In the genomic region with DNA sequence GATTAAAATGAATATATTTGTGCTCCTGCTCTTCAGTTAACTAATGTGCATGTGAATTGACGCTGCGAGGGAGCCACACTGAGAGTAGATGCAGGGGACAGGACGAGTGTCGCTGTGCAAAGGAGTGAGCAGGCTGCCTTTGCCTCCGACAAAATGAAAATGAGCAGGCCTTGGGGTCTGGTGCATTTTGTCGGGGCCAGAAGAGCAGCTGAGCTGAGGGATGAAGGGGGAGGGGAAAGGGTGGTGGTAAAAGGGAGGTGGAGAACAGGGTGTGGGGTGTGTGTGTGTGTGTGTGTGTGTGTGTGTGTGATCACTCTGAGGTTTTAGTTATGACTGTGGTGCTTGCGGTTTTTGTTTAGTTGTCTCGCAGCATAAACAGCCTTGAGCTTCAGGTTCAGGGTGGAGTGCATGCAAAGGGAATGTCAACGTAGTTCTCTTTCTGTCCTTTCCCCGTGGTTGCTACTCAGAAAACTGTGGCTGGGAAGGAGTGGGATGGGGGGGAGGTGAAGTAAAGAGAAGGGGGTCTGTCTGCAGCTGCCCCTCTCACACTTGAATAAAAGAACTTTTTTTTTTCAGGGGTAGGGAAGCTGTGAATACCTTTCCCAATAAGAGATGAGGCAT, we compare ENCODE assay signal across 8 mouse cellular contexts.
DNase-seq lines count a peak whose midpoint lies in the region; ATAC-seq and TF ChIP-seq lines count a peak whose summit lies in the region.

No protein-coding gene starts in this region.

- no peaks in the 10 kb centered on the region for H3K9me3 ChIP-seq in stomach, embryonic 14.5 days (ENCODE audit: control insufficient read depth, low read depth, low read length)
- H3K9me3 ChIP-seq in stomach, postnatal 0 days (ENCODE audit: control insufficient read depth, low read length): no peaks in the 10 kb centered on the region
- no peaks in the 10 kb centered on the region for H3K9me3 ChIP-seq in forebrain, embryonic 10.5 days
- no peaks in the 10 kb centered on the region for H3K9me3 ChIP-seq in liver, embryonic 12.5 days (replicated peaks)
- H3K9me3 ChIP-seq in intestine, embryonic 15.5 days: no peaks in the 10 kb centered on the region

- intact Hi-C loops in gastrocnemius, postnatal 14 days (cut with DNase I; ENCODE audit: low total_unique reads): no loop called here

- DNase-seq in stomach, postnatal 0 days (ENCODE audit: low spot score): no peak
- DNase-seq in forebrain, embryonic 10.5 days (ENCODE audit: extremely low spot score, low spot score): peak; percentile 80
- peak; percentile 59 to 65 for DNase-seq in layer of hippocampus, adult 2 months (ENCODE audit: low spot score in 2 of 2)
- DNase-seq in neural tube, embryonic 10.5 days (ENCODE audit: extremely low spot score, low spot score): peak; percentile 60
- no peak for DNase-seq in gastrocnemius, postnatal 14 days

- H3K9ac ChIP-seq in stomach, embryonic 14.5 days (replicated peaks; ENCODE audit: low read depth, low read length): no peak overlapping the region
- H3K9ac ChIP-seq in stomach, postnatal 0 days (ENCODE audit: low read length): no peak overlapping the region
- H3K9ac ChIP-seq in liver, embryonic 12.5 days: no peak overlapping the region
- no peak overlapping the region for H3K9ac ChIP-seq in intestine, embryonic 15.5 days

- peak; percentile 14; the same call in 1 of the 2 replicates for ATAC-seq in stomach, embryonic 14.5 days (ENCODE audit: insufficient number of reproducible peaks, insufficient read depth, low FRiP score, low read depth)
- ATAC-seq in stomach, postnatal 0 days (ENCODE audit: low FRiP score, low TSS enrichment): no peak
- ATAC-seq in liver, embryonic 12.5 days: no peak
- ATAC-seq in intestine, embryonic 15.5 days: no peak

- H3K27ac ChIP-seq in stomach, embryonic 14.5 days (ENCODE audit: low read length): no peak overlapping the region
- H3K27ac ChIP-seq in stomach, postnatal 0 days (replicated peaks): no peak overlapping the region
- peak overlapping the region; percentile 91 for H3K27ac ChIP-seq in forebrain, embryonic 10.5 days
- peak overlapping the region; percentile 99 for H3K27ac ChIP-seq in layer of hippocampus, adult 2 months
- no peak overlapping the region for H3K27ac ChIP-seq in liver, embryonic 12.5 days
- H3K27ac ChIP-seq in intestine, embryonic 15.5 days: no peak overlapping the region

- H3K4me2 ChIP-seq in stomach, embryonic 14.5 days (replicated peaks; ENCODE audit: low read depth, low read length): no peak overlapping the region
- H3K4me2 ChIP-seq in stomach, postnatal 0 days (replicated peaks; ENCODE audit: low read depth): no peak overlapping the region
- H3K4me2 ChIP-seq in liver, embryonic 12.5 days: no peak overlapping the region
- no peak overlapping the region for H3K4me2 ChIP-seq in intestine, embryonic 15.5 days (replicated peaks)

- no peaks in the 10 kb centered on the region for H3K36me3 ChIP-seq in stomach, embryonic 14.5 days (ENCODE audit: control insufficient read depth, insufficient read depth, low read length)
- no peaks in the 10 kb centered on the region for H3K36me3 ChIP-seq in stomach, postnatal 0 days (ENCODE audit: control insufficient read depth, insufficient read depth, low read length)
- no peaks in the 10 kb centered on the region for H3K36me3 ChIP-seq in forebrain, embryonic 10.5 days (replicated peaks)
- no peaks in the 10 kb centered on the region for H3K36me3 ChIP-seq in liver, embryonic 12.5 days
- H3K36me3 ChIP-seq in intestine, embryonic 15.5 days: no peaks in the 10 kb centered on the region

- no peak for TF ChIP-seq EP300 in stomach, postnatal 0 days (optimal IDR thresholded peaks at IDR 0.05)

- no peaks in the 10 kb centered on the region for H3K4me1 ChIP-seq in stomach, embryonic 14.5 days (ENCODE audit: control insufficient read depth, insufficient read depth, low read length)
- H3K4me1 ChIP-seq in stomach, postnatal 0 days (replicated peaks; ENCODE audit: control insufficient read depth, insufficient read depth): no peaks in the 10 kb centered on the region
- H3K4me1 ChIP-seq in forebrain, embryonic 10.5 days: peaks cover 91% of the 10 kb centered on the region
- H3K4me1 ChIP-seq in liver, embryonic 12.5 days: no peaks in the 10 kb centered on the region
- no peaks in the 10 kb centered on the region for H3K4me1 ChIP-seq in intestine, embryonic 15.5 days (replicated peaks)

- 11% methylated on average over 10 of the region's 10 CpGs for WGBS in stomach, embryonic 14.5 days
- WGBS in stomach, postnatal 0 days: 15% methylated on average over 10 of the region's 10 CpGs
- 5% methylated on average over 10 of the region's 10 CpGs for WGBS in forebrain, embryonic 10.5 days
- WGBS in liver, embryonic 12.5 days (ENCODE audit: insufficient replicate concordance): 10% methylated on average over 10 of the region's 10 CpGs
- WGBS in intestine, embryonic 15.5 days: 17% methylated on average over 10 of the region's 10 CpGs

- no peak for TF ChIP-seq CTCF in stomach, postnatal 0 days (IDR thresholded peaks at IDR 0.05; ENCODE audit: low read depth)
- TF ChIP-seq CTCF in layer of hippocampus, adult 2 months (conservative IDR thresholded peaks at IDR 0.05): no peak

- H3K27me3 ChIP-seq in stomach, embryonic 14.5 days (ENCODE audit: control insufficient read depth, insufficient read depth, low read length): no peaks in the 10 kb centered on the region
- no peaks in the 10 kb centered on the region for H3K27me3 ChIP-seq in stomach, postnatal 0 days (ENCODE audit: control insufficient read depth, insufficient read depth, low read length)
- no peaks in the 10 kb centered on the region for H3K27me3 ChIP-seq in forebrain, embryonic 10.5 days (ENCODE audit: poor library complexity, severe bottlenecking)
- H3K27me3 ChIP-seq in liver, embryonic 12.5 days (replicated peaks): peaks cover 12% of the 10 kb centered on the region; the same call in 1 of the 2 replicates
- no peaks in the 10 kb centered on the region for H3K27me3 ChIP-seq in intestine, embryonic 15.5 days (replicated peaks)

- no peak overlapping the region for H3K4me3 ChIP-seq in stomach, embryonic 14.5 days (ENCODE audit: low read depth, low read length)
- no peak overlapping the region for H3K4me3 ChIP-seq in stomach, postnatal 0 days (ENCODE audit: low read depth, low read length)
- peak overlapping the region; percentile 36 for H3K4me3 ChIP-seq in forebrain, embryonic 10.5 days
- peak overlapping the region; percentile 36 for H3K4me3 ChIP-seq in layer of hippocampus, adult 2 months
- H3K4me3 ChIP-seq in liver, embryonic 12.5 days: no peak overlapping the region
- no peak overlapping the region for H3K4me3 ChIP-seq in intestine, embryonic 15.5 days (replicated peaks)

Comparison
In these comparisons a context has a peak if more than half of its experiments do, and no peak if none do; other contexts are left out.
1. H3K27ac ChIP-seq: peak in forebrain, embryonic 10.5 days (single experiment) and layer of hippocampus, adult 2 months (single experiment); none in stomach, embryonic 14.5 days (single experiment), stomach, postnatal 0 days (single experiment), liver, embryonic 12.5 days (single experiment) and intestine, embryonic 15.5 days (single experiment).
2. H3K4me3 ChIP-seq: peak in forebrain, embryonic 10.5 days (single experiment) and layer of hippocampus, adult 2 months (single experiment); none in stomach, embryonic 14.5 days (single experiment), stomach, postnatal 0 days (single experiment), liver, embryonic 12.5 days (single experiment) and intestine, embryonic 15.5 days (single experiment).
3. DNase-seq: peak in forebrain, embryonic 10.5 days (single experiment), layer of hippocampus, adult 2 months (2 of 2) and neural tube, embryonic 10.5 days (single experiment); none in stomach, postnatal 0 days (single experiment) and gastrocnemius, postnatal 14 days (single experiment).